In genomic region chr2:133615299-133615698, GRCm38 (mm10) we compare ENCODE assay signal across 17 mouse cellular contexts.
"Had no signal": no experiment of that assay in that cellular context is flagged by ENCODE, and none has a peak within 500 bp of the region (broad histone marks: within the 10 kb centered on the region; RNA-seq: fewer than 3 reads in every experiment).

No protein-coding gene starts in this region.

- H3K27ac ChIP-seq: lung, embryonic 15.5 days; macrophage; midbrain, embryonic 13.5 days; midbrain, embryonic 15.5 days; neural tube, embryonic 13.5 days; neural tube, embryonic 15.5 days had no signal

- H3K4me1 ChIP-seq: lung, embryonic 15.5 days; megakaryocyte, embryonic 14.5 days; midbrain, embryonic 13.5 days; midbrain, embryonic 15.5 days; neural tube, embryonic 13.5 days; neural tube, embryonic 15.5 days had no signal

- H3K27me3 ChIP-seq: lung, embryonic 15.5 days; megakaryocyte, embryonic 14.5 days; midbrain, embryonic 13.5 days; midbrain, embryonic 15.5 days; neural tube, embryonic 13.5 days; neural tube, embryonic 15.5 days had no signal

- H3K4me3 ChIP-seq: lung, embryonic 15.5 days; megakaryocyte, embryonic 14.5 days; midbrain, embryonic 13.5 days; midbrain, embryonic 15.5 days; neural tube, embryonic 13.5 days; neural tube, embryonic 15.5 days had no signal

- H3K36me3 ChIP-seq: lung, embryonic 15.5 days; midbrain, embryonic 13.5 days; midbrain, embryonic 15.5 days; neural tube, embryonic 13.5 days; neural tube, embryonic 15.5 days had no signal

- H3K9me3 ChIP-seq: lung, embryonic 15.5 days; megakaryocyte, embryonic 14.5 days; midbrain, embryonic 13.5 days; midbrain, embryonic 15.5 days; neural tube, embryonic 13.5 days; neural tube, embryonic 15.5 days had no signal

- H3K9ac ChIP-seq: liver, postnatal 0 days; lung, embryonic 15.5 days; midbrain, embryonic 13.5 days; midbrain, embryonic 15.5 days; neural tube, embryonic 13.5 days; neural tube, embryonic 15.5 days had no signal

- ATAC-seq: liver, postnatal 0 days; lung, postnatal 0 days; midbrain, embryonic 15.5 days had no signal

- H3K4me2 ChIP-seq: lung, embryonic 15.5 days; midbrain, embryonic 11.5 days; midbrain, embryonic 13.5 days; midbrain, embryonic 15.5 days; neural tube, embryonic 13.5 days; neural tube, embryonic 15.5 days had no signal

- DNase-seq: lung, adult 2 months; right cerebral cortex, adult 18-20 months; right cerebral cortex, postnatal 25 days; right cerebral cortex, postnatal 4 days; spleen, adult 18-20 months; thymus, adult 2 months; thymus, postnatal 36 days had no signal
